Mouse (Mus musculus): Measurements from ENCODE around the gene Rcor1.

- TF ChIP-seq CTCF (IDR thresholded peaks at IDR 0.05; ENCODE audit: low read depth, low read length) = no peak
- TF ChIP-seq EP300 (IDR thresholded peaks at IDR 0.05; ENCODE audit: insufficient read depth, low read depth, low read length) = no peak
Measured at GRCm38 (mm10) chr12:111065330-111065729, 26.2 kb downstream of the Rcor1 start.
